Mouse (Mus musculus): ENCODE measurements at regions not wholly inside any gene's neighbourhood (a gene's known extent, or its start where the extent isn't known, plus 50 kb on each side); places are given as distances from the start of the nearest gene placed in this dataset.

DNA sequence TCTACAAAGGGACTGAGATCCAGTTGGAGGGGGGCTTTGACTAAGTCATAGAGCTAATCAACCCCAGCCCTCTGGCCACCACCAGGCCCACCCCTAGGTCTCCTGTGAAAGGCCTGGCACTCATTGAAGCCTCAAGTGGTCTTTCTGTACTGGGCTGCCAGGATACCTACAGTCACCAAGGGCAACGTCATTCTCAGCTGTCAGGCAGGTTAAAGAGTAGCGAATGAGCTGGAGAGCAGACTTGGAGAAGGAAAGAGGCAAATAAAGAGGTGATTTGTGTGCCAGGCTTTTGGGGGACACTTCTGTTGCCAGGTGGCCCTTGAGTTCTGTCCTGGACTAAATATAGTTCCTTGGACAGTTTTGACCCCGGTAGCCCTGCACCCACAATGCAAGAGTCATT, 81.5 kb upstream of the Dio3 start:
- TF ChIP-seq CTCF (IDR thresholded peaks at IDR 0.05; ENCODE audit: low read depth, low read length) (no peak), TAL1 (conservative IDR thresholded peaks at IDR 0.05; ENCODE audit: low read depth, low read length) (no peak), GATA1 (IDR thresholded peaks at IDR 0.05; ENCODE audit: borderline replicate concordance, low read length) (no peak), POLR2AphosphoS5 (IDR thresholded peaks at IDR 0.05; ENCODE audit: insufficient replicate concordance, low read depth, low read length) (no peak), GATA2 (IDR thresholded peaks at IDR 0.05; ENCODE audit: borderline replicate concordance, low read depth, low read length) (no peak)
